Mouse (Mus musculus) cerebellum, adult 18-20 months (tissue): ENCODE measurements at regions not wholly inside any gene's neighbourhood (a gene's known extent, or its start where the extent isn't known, plus 50 kb on each side); places are given as distances from the start of the nearest gene placed in this dataset.
"Not testable (repeated sequence)": the region's sequence is repeated elsewhere in the genome, so short reads cannot be mapped to it uniquely, and the experiment has no call there.

Source experiments
- DNase-seq, 2 experiments: peaks; one replicate each; pipeline ENCODE4 v3.0.0; 2021

- DNase-seq: not testable (repeated sequence)
Observed at GRCm38 (mm10) chr8:20495542-20495941, 119.2 kb upstream of the Gm21119 start.

GRCm38 (mm10) chr8:20513920-20514319 is 100.8 kb upstream of the Gm21119 start:
- not testable (repeated sequence) for DNase-seq

- DNase-seq: not testable (repeated sequence)
Observed at GRCm38 (mm10) chr8:20516324-20516830, 98.3 kb upstream of the Gm21119 start.

GRCm38 (mm10) chr8:20517551-20517950 is 97.2 kb upstream of the Gm21119 start:
- DNase-seq: not testable (repeated sequence)

GRCm38 (mm10) chr8:20524539-20524938 is 90.2 kb upstream of the Gm21119 start:
- peak; percentile 12 to 32 for DNase-seq

- not testable (repeated sequence) for DNase-seq
Observed at GRCm38 (mm10) chr8:20529048-20529447, 85.7 kb upstream of the Gm21119 start.

GRCm38 (mm10) chr8:20539031-20539430 is 75.7 kb upstream of the Gm21119 start:
- not testable (repeated sequence) for DNase-seq

- DNase-seq: not testable (repeated sequence)
Observed at GRCm38 (mm10) chr8:20544084-20544483, 70.6 kb upstream of the Gm21119 start.

GRCm38 (mm10) chr8:20545347-20545746 is 69.4 kb upstream of the Gm21119 start:
- not testable (repeated sequence) for DNase-seq

GRCm38 (mm10) chr8:20546401-20546800 is 68.3 kb upstream of the Gm21119 start:
- DNase-seq: not testable (repeated sequence)

- peak; percentile 84 to 94 for DNase-seq
Observed at GRCm38 (mm10) chr8:20550054-20550778, 64.5 kb upstream of the Gm21119 start.

- not testable (repeated sequence) for DNase-seq
Observed at GRCm38 (mm10) chr8:20556501-20557181, 58.1 kb upstream of the Gm21119 start.

GRCm38 (mm10) chr8:20557184-20557583 is 57.5 kb upstream of the Gm21119 start:
- not testable (repeated sequence) for DNase-seq

- peak; percentile 41 to 60 for DNase-seq
Observed at GRCm38 (mm10) chr8:20557609-20558008, 57.1 kb upstream of the Gm21119 start.
